Mouse (Mus musculus): ENCODE measurements at regions not wholly inside any gene's neighbourhood (a gene's known extent, or its start where the extent isn't known, plus 50 kb on each side); places are given as distances from the start of the nearest gene placed in this dataset.
A peak's percentile ranks its signal among the peaks of the same experiment; 100 is the strongest.

DNA sequence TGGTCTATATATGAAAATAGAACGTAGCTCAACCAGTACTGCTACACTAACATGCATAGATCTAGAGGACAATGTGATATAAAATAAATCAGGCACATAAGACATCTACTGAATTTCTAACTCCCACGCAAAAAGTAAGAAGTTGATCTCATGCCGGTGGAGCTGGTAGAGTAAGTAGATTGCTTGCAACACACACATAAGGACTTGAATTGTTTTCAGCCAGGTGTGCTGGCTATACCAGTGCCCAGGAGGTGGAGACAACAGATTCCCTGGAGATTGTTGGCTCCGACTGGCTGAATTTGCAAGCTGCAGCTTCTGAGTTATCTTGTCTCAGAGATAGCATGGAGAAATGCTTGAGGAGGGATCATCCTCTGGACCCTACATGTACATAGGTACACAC lies 331.6 kb upstream of the Tenm3 start:
- H3K27me3 ChIP-seq (ENCODE audit: low read depth, poor library complexity, severe bottlenecking), result no peaks in the 10 kb centered on the region
- 85% methylated on average over 4 of the region's 4 CpGs for WGBS
- no peak for DNase-seq (ENCODE audit: low spot score)

DNA sequence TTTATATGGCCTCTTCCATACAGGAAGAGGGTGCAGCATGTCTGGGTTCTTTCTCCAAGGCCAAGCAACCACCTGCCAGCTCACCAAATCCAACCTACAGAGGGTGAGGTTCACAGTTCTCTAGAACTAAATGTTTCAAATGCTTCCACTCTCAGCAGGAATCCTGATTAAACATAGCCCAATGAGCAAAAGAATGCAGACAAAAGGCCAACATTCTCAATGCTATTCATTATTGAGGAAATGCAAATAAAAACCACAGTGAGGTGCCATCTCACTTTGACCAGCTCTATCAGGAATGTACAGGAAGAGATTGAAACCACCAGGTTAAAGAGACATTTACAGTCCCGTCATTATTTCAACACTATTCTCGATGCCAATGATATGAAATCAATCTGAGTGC lies 331.2 kb upstream of the Tenm3 start:
- 90% methylated on average over 2 of the region's 2 CpGs for WGBS
- no peaks in the 10 kb centered on the region for H3K9me3 ChIP-seq (replicated peaks)
- H3K36me3 ChIP-seq, result no peaks in the 10 kb centered on the region
- no peaks in the 10 kb centered on the region for H3K27me3 ChIP-seq (ENCODE audit: low read depth, poor library complexity, severe bottlenecking)
- no peak for DNase-seq (ENCODE audit: low spot score)
- H3K27ac ChIP-seq, result no peak overlapping the region
- H3K4me1 ChIP-seq, result no peaks in the 10 kb centered on the region
- H3K4me3 ChIP-seq, result no peak overlapping the region

More for the DNA sequence above, 331.6 kb upstream of the Tenm3 start:
- Histone ChIP-seq H3K4me1 (no peaks in the 10 kb centered on the region), H3K4me3 (no peak overlapping the region), H3K27ac (no peak overlapping the region), H3K36me3 (no peaks in the 10 kb centered on the region), H3K9me3 (replicated peaks) (no peaks in the 10 kb centered on the region)

DNA sequence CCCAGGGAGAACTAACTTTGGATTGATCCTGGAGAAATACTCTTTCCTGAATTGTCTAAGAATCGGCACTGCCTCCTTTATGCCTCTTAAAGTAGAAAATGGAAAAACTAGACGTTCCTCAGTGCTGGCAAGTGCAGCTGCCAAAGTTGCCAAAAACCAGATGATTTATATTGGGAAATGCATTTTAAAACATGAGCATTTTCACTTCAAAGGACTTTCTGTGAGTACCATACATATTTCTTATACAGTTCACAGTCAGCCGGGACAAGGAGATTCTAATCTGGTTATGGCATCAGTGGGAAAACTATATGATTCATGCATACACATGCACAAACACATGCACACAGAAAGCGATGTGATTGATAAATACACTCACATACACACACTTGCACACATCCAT lies 315.6 kb upstream of the Tenm3 start:
- Histone ChIP-seq H3K9me3 (replicated peaks) (no peaks in the 10 kb centered on the region), H3K27ac (no peak overlapping the region), H3K27me3 (ENCODE audit: low read depth, poor library complexity, severe bottlenecking) (no peaks in the 10 kb centered on the region), H3K4me3 (no peak overlapping the region), H3K36me3 (no peaks in the 10 kb centered on the region), H3K4me1 (peaks cover 21% of the 10 kb centered on the region)
- no peak for DNase-seq (ENCODE audit: low spot score)
- 86% methylated on average over 4 of the region's 4 CpGs for WGBS

DNA sequence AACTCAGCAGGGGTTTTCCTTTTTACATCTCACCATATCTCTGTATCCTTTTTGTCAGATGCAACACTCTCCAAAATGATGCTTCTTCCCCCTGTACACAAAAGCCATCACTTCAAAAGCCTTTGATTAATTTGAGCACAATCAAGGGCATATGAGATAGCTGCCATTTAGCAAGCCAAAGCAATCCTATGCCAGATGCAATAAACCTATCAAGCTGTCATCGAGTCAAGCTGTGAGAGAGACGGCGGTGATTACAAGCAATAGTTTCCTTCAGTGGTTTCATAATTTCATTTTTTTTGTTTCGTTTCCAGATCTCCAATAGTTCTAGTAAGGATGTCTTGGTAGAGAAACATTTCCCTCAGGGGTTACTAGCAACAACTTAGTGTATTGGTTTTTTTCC lies 314.4 kb upstream of the Tenm3 start:
- 56% methylated on average over 4 of the region's 4 CpGs for WGBS
- peaks cover 21% of the 10 kb centered on the region for H3K4me1 ChIP-seq
- H3K36me3 ChIP-seq, result no peaks in the 10 kb centered on the region
- DNase-seq (ENCODE audit: low spot score), result no peak
- no peak overlapping the region for H3K4me3 ChIP-seq
- H3K27ac ChIP-seq, result no peak overlapping the region
- no peaks in the 10 kb centered on the region for H3K27me3 ChIP-seq (ENCODE audit: low read depth, poor library complexity, severe bottlenecking)
- H3K9me3 ChIP-seq (replicated peaks), result no peaks in the 10 kb centered on the region

DNA sequence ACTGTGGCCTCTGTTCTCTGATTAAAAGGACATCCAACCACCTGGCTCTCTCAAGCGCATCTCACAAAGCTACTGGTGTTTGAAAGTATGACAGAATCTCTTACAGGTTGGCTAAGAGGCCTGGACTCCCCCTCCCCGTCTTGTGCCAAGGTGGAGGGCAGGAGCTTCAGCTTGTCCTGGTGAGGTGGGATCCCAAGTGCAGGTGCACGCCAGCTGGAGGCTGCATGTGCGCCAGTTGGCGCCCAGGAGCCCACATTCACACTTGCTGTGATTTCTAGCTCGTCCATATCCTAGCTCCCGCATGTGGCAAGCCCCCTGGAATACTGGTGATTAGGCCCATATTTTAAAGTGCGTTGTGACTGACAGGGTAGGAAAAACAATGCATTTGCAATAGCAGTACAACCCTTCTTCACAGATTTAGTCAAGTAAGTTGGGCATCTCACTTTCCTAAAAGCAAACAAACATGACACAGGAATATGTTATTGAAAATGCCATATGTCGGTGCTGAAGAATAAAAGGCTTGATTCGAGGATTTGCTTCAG lies 292.8 kb upstream of the Tenm3 start:
- WGBS, result 89% methylated on average over 10 of the region's 10 CpGs
- Histone ChIP-seq H3K27ac (no peak overlapping the region), H3K27me3 (ENCODE audit: low read depth, poor library complexity, severe bottlenecking) (no peaks in the 10 kb centered on the region), H3K4me1 (no peaks in the 10 kb centered on the region), H3K4me3 (no peak overlapping the region), H3K36me3 (no peaks in the 10 kb centered on the region), H3K9me3 (replicated peaks) (no peaks in the 10 kb centered on the region)
- no peak for DNase-seq (ENCODE audit: low spot score)

DNA sequence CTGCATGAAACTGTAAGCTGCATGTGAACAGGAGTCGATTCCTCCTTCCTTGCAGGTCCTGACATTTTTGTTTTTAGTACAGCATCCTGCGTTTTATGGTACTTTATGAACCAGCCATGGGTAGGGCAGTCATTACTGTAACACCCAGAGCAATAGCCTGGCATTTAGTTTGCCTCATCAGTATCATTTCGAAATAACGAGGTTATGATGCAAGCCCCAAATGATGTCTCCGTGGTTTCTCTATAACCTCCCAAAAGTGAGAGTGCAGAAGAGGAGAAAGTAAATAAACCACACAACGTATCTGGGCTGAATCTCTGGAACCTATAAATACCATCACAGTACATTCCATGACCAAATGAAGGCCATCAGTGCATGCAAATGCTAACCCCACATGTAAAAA lies 265.3 kb upstream of the Tenm3 start:
- H3K4me3 ChIP-seq, result no peak overlapping the region
- no peaks in the 10 kb centered on the region for H3K9me3 ChIP-seq (replicated peaks)
- no peak for DNase-seq (ENCODE audit: low spot score)
- H3K27ac ChIP-seq, result peak overlapping the region; percentile 61; the same call in 1 of the 2 replicates
- H3K4me1 ChIP-seq, result peaks cover 39% of the 10 kb centered on the region
- H3K27me3 ChIP-seq (ENCODE audit: low read depth, poor library complexity, severe bottlenecking), result no peaks in the 10 kb centered on the region
- H3K36me3 ChIP-seq, result no peaks in the 10 kb centered on the region
- WGBS, result 77% methylated on average over 6 of the region's 6 CpGs

DNA sequence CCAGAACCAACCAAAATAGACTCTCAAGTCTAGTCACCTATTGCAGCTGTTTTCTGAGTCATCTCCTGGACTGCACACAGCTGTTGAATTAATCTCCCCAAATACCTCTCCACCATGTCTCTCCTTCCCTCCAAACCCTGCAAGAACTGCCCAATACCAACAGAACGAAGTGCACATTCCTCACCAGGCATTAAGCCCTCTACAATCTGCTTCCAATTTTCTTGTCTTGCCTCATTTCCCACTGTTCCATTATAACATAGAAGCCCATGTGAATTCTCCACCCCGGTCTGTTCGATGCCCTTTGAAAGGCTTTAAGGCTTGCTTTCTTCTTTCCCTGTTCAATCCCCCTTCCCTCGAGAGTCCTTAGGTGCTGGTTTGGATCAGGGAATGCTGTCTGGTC lies 264.9 kb upstream of the Tenm3 start:
- Histone ChIP-seq H3K9me3 (replicated peaks) (no peaks in the 10 kb centered on the region), H3K27me3 (ENCODE audit: low read depth, poor library complexity, severe bottlenecking) (no peaks in the 10 kb centered on the region), H3K27ac (peak overlapping the region; percentile 61; the same call in 1 of the 2 replicates), H3K36me3 (no peaks in the 10 kb centered on the region), H3K4me3 (no peak overlapping the region), H3K4me1 (peaks cover 39% of the 10 kb centered on the region)
- WGBS, result 20% methylated on average over 4 of the region's 4 CpGs
- DNase-seq (ENCODE audit: low spot score), result peak; percentile 47

DNA sequence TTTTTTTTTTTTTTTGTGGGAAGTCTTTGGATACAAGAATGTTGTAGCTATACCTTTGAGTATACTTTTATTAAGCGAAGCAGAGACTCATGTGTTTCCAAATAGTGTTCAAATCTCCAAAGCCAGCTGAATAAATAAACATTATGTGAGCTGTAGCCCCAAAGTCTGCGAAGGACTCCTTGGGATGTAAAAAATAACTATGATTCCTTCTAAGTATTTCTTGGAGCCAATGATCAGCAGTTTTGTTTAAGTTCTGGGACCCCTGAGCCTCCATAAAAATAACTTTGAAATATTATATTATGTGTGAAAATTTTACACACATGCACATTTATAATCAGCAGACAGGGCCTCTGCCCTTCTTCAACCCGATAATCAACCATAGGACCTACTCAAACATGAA lies 262.8 kb upstream of the Tenm3 start:
- Histone ChIP-seq H3K27me3 (ENCODE audit: low read depth, poor library complexity, severe bottlenecking) (no peaks in the 10 kb centered on the region), H3K36me3 (no peaks in the 10 kb centered on the region), H3K9me3 (replicated peaks) (no peaks in the 10 kb centered on the region), H3K27ac (no peak overlapping the region), H3K4me1 (peaks cover 32% of the 10 kb centered on the region), H3K4me3 (no peak overlapping the region)
- no peak for DNase-seq (ENCODE audit: low spot score)
- WGBS, result 86% methylated on average over 3 of the region's 3 CpGs

DNA sequence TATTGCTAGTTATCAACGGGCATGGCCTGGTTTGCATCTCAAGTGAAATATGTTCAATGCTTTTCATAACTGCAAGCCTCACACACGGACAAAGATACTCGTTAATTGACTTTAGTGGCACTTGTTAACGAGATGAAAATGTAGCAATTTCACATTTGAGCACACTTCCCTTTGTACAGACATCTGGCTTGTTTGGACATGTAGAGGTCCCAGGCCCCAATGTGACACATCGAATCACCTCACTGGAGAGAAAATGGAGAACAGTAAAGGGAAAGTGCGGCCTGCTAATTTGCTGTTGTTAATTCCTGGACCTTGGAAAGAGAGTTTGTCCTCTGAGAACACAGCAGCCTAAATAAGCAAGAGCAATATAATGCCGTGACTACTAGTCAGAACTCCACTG lies 257.4 kb upstream of the Tenm3 start:
- H3K4me3 ChIP-seq, result no peak overlapping the region
- WGBS, result 83% methylated on average over 7 of the region's 7 CpGs
- H3K36me3 ChIP-seq, result no peaks in the 10 kb centered on the region
- no peaks in the 10 kb centered on the region for H3K9me3 ChIP-seq (replicated peaks)
- 0 out of 2 replicates have a peak, but pooled peaks cover 4% of the 10 kb centered on the region for H3K4me1 ChIP-seq
- no peaks in the 10 kb centered on the region for H3K27me3 ChIP-seq (ENCODE audit: low read depth, poor library complexity, severe bottlenecking)
- no peak overlapping the region for H3K27ac ChIP-seq
- no peak for DNase-seq (ENCODE audit: low spot score)

DNA sequence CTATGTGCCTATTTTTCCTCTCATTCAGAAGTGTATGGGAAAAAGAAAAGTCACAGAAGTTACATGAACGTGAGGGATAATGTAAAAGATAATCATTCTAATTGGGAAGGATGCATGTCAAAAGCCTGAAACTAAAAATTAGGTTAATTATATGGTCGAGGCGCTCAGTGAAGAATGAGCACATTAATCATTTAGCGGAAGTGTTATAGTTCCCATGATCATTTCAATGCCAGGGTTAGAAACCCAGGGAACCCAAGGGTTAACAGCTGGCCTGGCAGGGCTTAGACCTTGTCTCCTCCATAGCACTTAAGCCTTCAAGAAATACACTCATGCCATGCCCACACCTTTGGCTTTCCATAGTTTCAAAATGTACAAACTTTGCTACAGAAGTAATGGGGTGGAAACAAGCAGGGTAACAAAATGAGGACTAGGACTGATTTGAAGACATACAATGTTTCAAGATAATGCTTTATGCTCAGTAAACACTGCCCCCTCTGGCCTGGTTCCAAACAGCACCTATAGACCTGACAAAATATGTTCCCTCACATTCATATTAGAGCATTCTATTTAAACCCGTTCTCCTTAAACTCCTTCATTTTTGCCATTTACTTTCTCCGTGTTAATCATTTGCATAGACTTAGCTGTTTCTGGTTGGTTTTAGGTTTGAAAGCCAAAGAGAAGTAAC lies 240.6 kb upstream of the Tenm3 start:
- Histone ChIP-seq H3K27ac (no peak overlapping the region), H3K36me3 (no peaks in the 10 kb centered on the region), H3K4me1 (no peaks in the 10 kb centered on the region), H3K27me3 (ENCODE audit: low read depth, poor library complexity, severe bottlenecking) (no peaks in the 10 kb centered on the region), H3K9me3 (replicated peaks) (no peaks in the 10 kb centered on the region), H3K4me3 (no peak overlapping the region)
- DNase-seq (ENCODE audit: low spot score), result peak; percentile 36
- WGBS, result 87% methylated on average over 6 of the region's 6 CpGs

DNA sequence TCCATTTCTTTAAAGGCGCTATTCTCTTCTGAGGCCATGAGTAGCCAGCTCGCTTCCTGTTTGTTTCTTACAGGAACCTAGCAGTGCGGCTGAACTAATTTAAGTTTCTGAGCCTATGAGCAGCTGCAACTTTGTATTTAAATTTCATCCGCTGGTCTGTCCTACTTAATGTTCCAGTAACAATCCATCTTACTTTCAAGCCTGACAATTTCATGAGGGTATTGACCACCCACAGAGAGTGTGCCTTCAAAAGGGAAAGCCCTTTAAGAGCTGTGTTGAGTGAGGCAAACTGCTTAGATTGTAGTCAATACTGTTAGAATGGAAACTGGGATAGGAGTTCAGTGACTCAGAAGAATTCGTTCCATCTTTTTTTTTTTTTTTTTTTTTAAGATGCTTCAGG lies 225.7 kb upstream of the Tenm3 start:
- H3K4me3 ChIP-seq, result no peak overlapping the region
- H3K4me1 ChIP-seq, result no peaks in the 10 kb centered on the region
- H3K27me3 ChIP-seq (ENCODE audit: low read depth, poor library complexity, severe bottlenecking), result no peaks in the 10 kb centered on the region
- no peak for DNase-seq (ENCODE audit: low spot score)
- WGBS, result 72% methylated on average over 5 of the region's 5 CpGs
- no peaks in the 10 kb centered on the region for H3K9me3 ChIP-seq (replicated peaks)
- no peaks in the 10 kb centered on the region for H3K36me3 ChIP-seq
- H3K27ac ChIP-seq, result no peak overlapping the region

DNA sequence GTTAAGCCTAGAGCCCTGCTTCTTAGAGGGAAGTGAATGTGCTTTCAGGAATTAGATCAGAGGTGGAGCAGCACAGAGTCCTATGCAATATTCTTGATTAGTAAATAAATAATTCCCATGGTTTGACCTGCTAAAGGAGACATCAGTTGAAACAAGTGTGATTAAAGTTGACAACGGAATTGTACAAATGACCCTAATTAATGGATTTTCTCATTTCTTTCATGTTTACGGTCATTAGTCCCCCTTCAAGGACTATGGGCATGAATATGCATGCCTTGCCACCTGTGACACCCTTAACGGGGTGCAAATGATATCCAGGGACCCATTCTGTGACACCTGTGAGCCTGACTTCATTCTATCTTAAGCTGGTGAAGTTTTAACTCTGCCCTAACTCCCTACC lies 219.5 kb upstream of the Tenm3 start:
- no peak overlapping the region for H3K27ac ChIP-seq
- H3K4me1 ChIP-seq, result no peaks in the 10 kb centered on the region
- no peak overlapping the region for H3K4me3 ChIP-seq
- no peak for DNase-seq (ENCODE audit: low spot score)
- H3K27me3 ChIP-seq (ENCODE audit: low read depth, poor library complexity, severe bottlenecking), result no peaks in the 10 kb centered on the region
- H3K9me3 ChIP-seq (replicated peaks), result no peaks in the 10 kb centered on the region
- whole genome bisulfite sequencing, result 61% methylated on average over 3 of the region's 3 CpGs
- no peaks in the 10 kb centered on the region for H3K36me3 ChIP-seq

DNA sequence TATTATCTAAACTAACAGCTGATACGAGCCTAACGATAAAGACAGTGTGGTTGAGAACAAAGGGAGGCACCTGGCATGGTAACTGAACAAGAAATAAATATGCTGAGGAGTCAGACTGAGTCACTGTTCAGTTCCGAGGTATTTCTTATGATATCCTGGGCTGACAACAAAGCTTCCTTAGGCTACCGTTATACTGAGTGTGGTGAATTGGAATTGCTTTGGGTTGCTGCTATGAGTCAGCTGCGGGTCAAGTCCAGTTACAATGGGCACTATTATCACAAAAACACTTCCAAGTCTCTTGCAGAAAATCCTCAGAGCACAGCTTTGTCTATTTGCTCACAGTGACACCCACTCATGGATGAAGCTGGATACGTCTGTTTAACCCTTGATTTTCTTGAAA lies 199.5 kb upstream of the Tenm3 start:
- WGBS, result 93% methylated on average over 6 of the region's 6 CpGs
- no peaks in the 10 kb centered on the region for H3K4me1 ChIP-seq
- no peak overlapping the region for H3K27ac ChIP-seq
- no peak overlapping the region for H3K4me3 ChIP-seq
- H3K36me3 ChIP-seq, result no peaks in the 10 kb centered on the region
- H3K9me3 ChIP-seq (replicated peaks), result no peaks in the 10 kb centered on the region
- DNase-seq (ENCODE audit: low spot score), result no peak
- no peaks in the 10 kb centered on the region for H3K27me3 ChIP-seq (ENCODE audit: low read depth, poor library complexity, severe bottlenecking)

Data from limb, embryonic 10.5 days (tissue).